Mouse (Mus musculus): ENCODE results near the gene Clk1. TPM values are rescaled to one million over a fixed set of nuclear protein-coding genes. Genes with fewer than 3 reads are reported as not detected.
A peak's percentile ranks its signal among the peaks of the same experiment; 100 is the strongest.

Gene Clk1
- polyA plus RNA-seq (2012; rRNA removed), result 295 and 381 TPM in 2 replicates
- 197 and 236 TPM in 2 replicates for polyA plus RNA-seq (2014; fragmentation: Nextera tagmentation; extraction: Ambion mirVana)

- Histone ChIP-seq H3K36me3 (ENCODE audit: control insufficient read depth, insufficient read depth, low read length) (peaks cover 26% of the 10 kb centered on the region), H3K27ac (replicated peaks; ENCODE audit: low read depth, low read length) (peak within 1 kb of the TSS; percentile 99), H3K4me1 (ENCODE audit: control insufficient read depth, insufficient read depth, low read length) (peaks cover 18% of the 10 kb centered on the region), H3K4me2 (replicated peaks; ENCODE audit: low read depth, low read length, severe bottlenecking) (peak within 1 kb of the TSS; percentile 56), H3K27me3 (ENCODE audit: control insufficient read depth, insufficient read depth, low read length) (no peaks in the 10 kb centered on the region), H3K4me3 (replicated peaks; ENCODE audit: low read length) (peak within 1 kb of the TSS; percentile 97), H3K9me3 (ENCODE audit: control insufficient read depth, low read length) (no peaks in the 10 kb centered on the region), H3K9ac (ENCODE audit: low read depth, low read length, severe bottlenecking) (peak within 1 kb of the TSS; percentile 100)
- ATAC-seq (ENCODE audit: low FRiP score, low read depth) (peak; percentile 91), DNase-seq (ENCODE audit: low spot score) (peak; percentile 90)
- TF ChIP-seq POLR2A (IDR thresholded peaks at IDR 0.05; ENCODE audit: borderline replicate concordance, extremely low read depth, insufficient read depth, insufficient read length), result peak; percentile 94; the same call in 1 of the 2 replicates
- under 1% methylated on average over 78 of the region's 79 CpGs for WGBS
These were observed at the start of gene Clk1 for GRCm38 (mm10) chr1:58423371-58424248. Gene Clk1, minus strand, starts transcription at chr1:58424066.

GRCm38 (mm10) chr1:58465561-58465960 lies 41.7 kb upstream of the Clk1 start:
- TF ChIP-seq POLR2A (IDR thresholded peaks at IDR 0.05; ENCODE audit: borderline replicate concordance, extremely low read depth, insufficient read depth, insufficient read length), result no peak
- Histone ChIP-seq H3K4me1 (ENCODE audit: control insufficient read depth, insufficient read depth, low read length) (no peaks in the 10 kb centered on the region), H3K4me2 (replicated peaks; ENCODE audit: low read depth, low read length, severe bottlenecking) (no peak overlapping the region), H3K27me3 (ENCODE audit: control insufficient read depth, insufficient read depth, low read length) (no peaks in the 10 kb centered on the region), H3K4me3 (replicated peaks; ENCODE audit: low read length) (no peak overlapping the region), H3K9me3 (ENCODE audit: control insufficient read depth, low read length) (no peaks in the 10 kb centered on the region), H3K9ac (ENCODE audit: low read depth, low read length, severe bottlenecking) (no peak overlapping the region), H3K27ac (replicated peaks; ENCODE audit: low read depth, low read length) (no peak overlapping the region), H3K36me3 (ENCODE audit: control insufficient read depth, insufficient read depth, low read length) (peaks cover 87% of the 10 kb centered on the region)
- DNase-seq (ENCODE audit: low spot score) (no peak), ATAC-seq (ENCODE audit: low FRiP score, low read depth) (no peak)
- WGBS, result 87% methylated on average over 4 of the region's 4 CpGs

GRCm38 (mm10) chr1:58465042-58465441 lies 41.2 kb upstream of the Clk1 start:
- no peaks in the 10 kb centered on the region for H3K4me1 ChIP-seq (ENCODE audit: control insufficient read depth, insufficient read depth, low read length)
- no peak overlapping the region for H3K27ac ChIP-seq (replicated peaks; ENCODE audit: low read depth, low read length)
- WGBS, result 96% methylated on average over 4 of the region's 4 CpGs
- no peak for TF ChIP-seq POLR2A (IDR thresholded peaks at IDR 0.05; ENCODE audit: borderline replicate concordance, extremely low read depth, insufficient read depth, insufficient read length)
- no peaks in the 10 kb centered on the region for H3K9me3 ChIP-seq (ENCODE audit: control insufficient read depth, low read length)
- no peaks in the 10 kb centered on the region for H3K27me3 ChIP-seq (ENCODE audit: control insufficient read depth, insufficient read depth, low read length)
- peaks cover 87% of the 10 kb centered on the region for H3K36me3 ChIP-seq (ENCODE audit: control insufficient read depth, insufficient read depth, low read length)
- H3K4me2 ChIP-seq (replicated peaks; ENCODE audit: low read depth, low read length, severe bottlenecking), result no peak overlapping the region
- H3K4me3 ChIP-seq (replicated peaks; ENCODE audit: low read length), result no peak overlapping the region
- no peak overlapping the region for H3K9ac ChIP-seq (ENCODE audit: low read depth, low read length, severe bottlenecking)
- DNase-seq (ENCODE audit: low spot score), result no peak
- no peak for ATAC-seq (ENCODE audit: low FRiP score, low read depth)

- 84% methylated on average over 2 of the region's 2 CpGs for WGBS
- no peak for TF ChIP-seq POLR2A (IDR thresholded peaks at IDR 0.05; ENCODE audit: borderline replicate concordance, extremely low read depth, insufficient read depth, insufficient read length)
These were observed 40.1 kb upstream of the Clk1 start for GRCm38 (mm10) chr1:58463935-58464334.

GRCm38 (mm10) chr1:58460566-58460965 lies 36.7 kb upstream of the Clk1 start:
- no peak overlapping the region for H3K4me3 ChIP-seq (replicated peaks; ENCODE audit: low read length)
- no peaks in the 10 kb centered on the region for H3K27me3 ChIP-seq (ENCODE audit: control insufficient read depth, insufficient read depth, low read length)
- H3K4me2 ChIP-seq (replicated peaks; ENCODE audit: low read depth, low read length, severe bottlenecking), result no peak overlapping the region
- TF ChIP-seq POLR2A (IDR thresholded peaks at IDR 0.05; ENCODE audit: borderline replicate concordance, extremely low read depth, insufficient read depth, insufficient read length), result no peak
- peaks cover 96% of the 10 kb centered on the region for H3K36me3 ChIP-seq (ENCODE audit: control insufficient read depth, insufficient read depth, low read length)
- WGBS, result 97% methylated on average over 3 of the region's 3 CpGs
- DNase-seq (ENCODE audit: low spot score) (no peak), ATAC-seq (ENCODE audit: low FRiP score, low read depth) (no peak)
- H3K9ac ChIP-seq (ENCODE audit: low read depth, low read length, severe bottlenecking), result no peak overlapping the region
- no peak overlapping the region for H3K27ac ChIP-seq (replicated peaks; ENCODE audit: low read depth, low read length)
- no peaks in the 10 kb centered on the region for H3K9me3 ChIP-seq (ENCODE audit: control insufficient read depth, low read length)
- no peaks in the 10 kb centered on the region for H3K4me1 ChIP-seq (ENCODE audit: control insufficient read depth, insufficient read depth, low read length)

More at GRCm38 (mm10) chr1:58463935-58464334, 40.1 kb upstream of the Clk1 start:
- no peak for DNase-seq (ENCODE audit: low spot score)
- Histone ChIP-seq H3K9me3 (ENCODE audit: control insufficient read depth, low read length) (no peaks in the 10 kb centered on the region), H3K4me2 (replicated peaks; ENCODE audit: low read depth, low read length, severe bottlenecking) (no peak overlapping the region), H3K4me1 (ENCODE audit: control insufficient read depth, insufficient read depth, low read length) (no peaks in the 10 kb centered on the region), H3K36me3 (ENCODE audit: control insufficient read depth, insufficient read depth, low read length) (peaks cover 87% of the 10 kb centered on the region), H3K4me3 (replicated peaks; ENCODE audit: low read length) (no peak overlapping the region), H3K27me3 (ENCODE audit: control insufficient read depth, insufficient read depth, low read length) (no peaks in the 10 kb centered on the region), H3K9ac (ENCODE audit: low read depth, low read length, severe bottlenecking) (no peak overlapping the region), H3K27ac (replicated peaks; ENCODE audit: low read depth, low read length) (no peak overlapping the region)
- ATAC-seq (ENCODE audit: low FRiP score, low read depth), result no peak
